Mouse (Mus musculus) B cell, adult 2 months (primary cell): ENCODE results near the gene Ly6g6c.

Experiments used
- DNase-seq, 2 experiments: peaks; one replicate each; pipeline ENCODE4 v3.0.0; 2022

Gene Ly6g6c

DNA sequence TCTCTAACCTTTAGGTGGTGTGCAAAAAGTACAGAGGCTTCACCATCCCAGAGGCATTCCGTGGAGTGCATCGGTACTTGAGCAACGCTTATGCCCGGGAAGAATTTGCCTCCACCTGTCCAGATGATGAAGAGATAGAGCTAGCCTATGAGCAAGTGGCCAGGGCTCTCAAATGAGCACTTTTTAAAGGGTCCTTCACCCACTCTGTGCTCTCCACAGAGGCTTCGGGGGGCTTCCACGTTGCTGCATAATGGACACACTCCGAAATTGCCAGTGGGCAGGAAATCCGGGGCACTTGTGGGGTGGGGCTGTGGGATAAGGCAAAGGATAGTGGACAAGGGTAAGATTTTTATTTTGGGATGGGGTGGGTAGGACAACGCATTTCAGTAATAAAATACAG is 6.9 kb upstream of the Ly6g6c start:
- DNase-seq, result no peak

DNA sequence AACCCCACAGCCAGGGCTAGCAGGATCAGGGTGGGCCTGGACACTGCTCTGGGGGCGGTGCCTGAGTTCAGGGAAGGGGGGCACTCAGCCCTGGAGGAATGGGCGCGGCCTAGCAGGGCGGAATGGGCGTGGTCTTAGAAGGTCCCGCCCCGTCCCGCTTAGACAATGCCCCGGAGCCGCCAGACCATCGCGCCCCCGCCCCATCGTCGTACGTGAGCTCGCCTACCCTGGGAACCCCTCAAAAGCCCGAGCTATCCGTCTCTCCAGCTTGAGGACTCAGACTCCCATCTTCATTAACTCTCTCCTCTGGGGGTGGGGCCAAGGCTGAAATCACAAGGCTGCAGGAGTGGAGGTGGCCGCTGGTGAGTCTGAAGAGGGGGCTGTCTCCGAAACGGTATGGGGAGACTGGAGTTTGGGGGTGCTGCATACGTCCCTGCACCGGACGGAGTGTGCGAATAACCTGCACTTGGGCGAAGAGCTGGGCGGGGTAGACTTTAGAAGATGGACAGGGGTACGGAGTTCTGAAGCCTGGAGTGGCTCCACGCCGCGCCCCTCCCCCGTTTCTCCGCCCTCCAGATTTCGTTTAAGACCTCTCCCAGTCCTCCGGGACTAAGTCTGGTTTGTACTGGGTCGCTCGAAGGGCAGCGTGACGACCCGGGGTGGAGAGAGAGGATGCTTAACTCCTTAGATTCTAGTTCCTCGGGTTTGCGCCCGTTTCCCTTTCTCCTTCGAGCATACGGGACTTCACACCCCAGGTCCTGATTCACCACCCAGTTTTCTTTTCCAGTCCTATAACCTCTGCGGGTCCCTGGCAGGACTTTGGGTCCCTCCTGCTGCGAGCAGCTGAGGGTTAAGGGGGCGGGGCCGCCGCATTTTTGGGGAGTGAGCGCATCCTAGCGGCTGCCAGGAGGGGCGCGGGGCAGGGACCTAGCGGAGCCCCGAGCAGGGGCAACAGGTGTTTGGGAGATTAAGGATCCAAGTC is 6.0 kb upstream of the Ly6g6c start, which contains the start of gene Ddah2:
TSS of gene Ddah2 (plus strand) at position 125 of the 982 bp plus-strand sequence.
- peak; percentile 94 for DNase-seq

- no peak for DNase-seq
Measured at GRCm38 (mm10) chr17:35060071-35060470, 5.1 kb upstream of the Ly6g6c start.

GRCm38 (mm10) chr17:35060737-35061297 is 4.4 kb upstream of the Ly6g6c start:
- no peak for DNase-seq

- no peak for DNase-seq
Measured at GRCm38 (mm10) chr17:35061299-35061698, 3.9 kb upstream of the Ly6g6c start.

GRCm38 (mm10) chr17:35063466-35063865 is 1.7 kb upstream of the Ly6g6c start:
- no peak for DNase-seq

GRCm38 (mm10) chr17:35064378-35064877 is 760 bp upstream of the Ly6g6c start:
- DNase-seq, result no peak

GRCm38 (mm10) chr17:35066084-35066483 is 896 bp downstream of the Ly6g6c start, which contains the start of gene Mpig6b:
Gene Mpig6b, minus strand, starts transcription at chr17:35066184.
- no peak for DNase-seq

DNA sequence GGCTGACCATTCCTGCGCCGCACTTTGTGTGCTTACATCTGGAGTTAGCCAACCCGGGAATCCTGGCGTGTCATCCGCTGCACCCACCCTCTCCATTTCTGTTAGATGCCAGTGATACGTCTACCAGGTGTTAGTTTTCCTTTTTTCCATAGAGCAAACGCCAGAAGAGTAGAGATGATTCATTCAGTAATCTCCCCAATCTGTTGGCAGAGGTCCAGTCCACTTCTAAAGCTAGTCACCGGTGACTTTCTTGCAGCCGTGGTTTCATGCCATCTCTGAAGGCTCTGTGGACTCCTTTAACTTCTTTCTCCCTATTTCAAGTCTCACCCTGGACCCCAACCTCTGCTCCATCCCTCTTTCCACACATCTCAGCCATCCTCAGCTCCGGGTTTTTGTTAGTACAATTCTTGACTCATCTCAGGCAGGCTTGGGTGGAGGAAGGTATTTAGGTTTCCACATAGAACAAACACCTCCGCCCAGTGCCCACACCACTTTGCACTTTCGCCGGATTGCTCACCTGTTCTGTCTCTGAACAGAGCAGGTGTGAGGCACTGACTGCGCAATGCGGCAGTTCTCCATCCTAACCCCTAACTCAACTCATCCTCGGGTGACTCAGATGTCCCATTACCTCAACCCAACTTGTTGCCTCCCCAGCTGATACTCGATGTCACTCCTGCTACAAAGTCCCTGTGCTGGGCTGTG is 3.2 kb downstream of the Ly6g6c start:
- DNase-seq, result no peak

- DNase-seq, result no peak
Measured at GRCm38 (mm10) chr17:35070556-35071229, 5.5 kb downstream of the Ly6g6c start.

DNA sequence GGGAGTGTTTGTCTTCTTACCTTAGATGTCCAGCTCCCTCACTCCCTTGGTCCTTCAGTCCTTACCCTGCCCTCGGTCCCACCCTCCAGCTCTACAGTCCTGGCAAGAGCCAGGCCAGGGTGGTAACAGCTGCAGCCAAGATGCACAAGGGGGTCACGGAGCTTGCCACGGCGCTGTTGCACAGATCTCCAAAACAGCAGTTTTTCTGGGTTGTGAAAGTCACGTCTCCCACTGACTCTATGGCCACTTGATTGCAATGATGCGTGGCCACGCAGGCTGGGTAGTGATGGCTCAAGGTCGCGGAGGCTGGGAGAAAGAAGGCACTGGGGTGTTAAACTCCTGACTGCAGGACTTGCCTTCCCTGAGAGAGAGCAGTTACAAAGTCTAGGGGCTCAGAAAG is 6.3 kb downstream of the Ly6g6c start:
- no peak for DNase-seq

GRCm38 (mm10) chr17:35074097-35074496 is 8.9 kb downstream of the Ly6g6c start:
- DNase-seq, result no peak

DNA sequence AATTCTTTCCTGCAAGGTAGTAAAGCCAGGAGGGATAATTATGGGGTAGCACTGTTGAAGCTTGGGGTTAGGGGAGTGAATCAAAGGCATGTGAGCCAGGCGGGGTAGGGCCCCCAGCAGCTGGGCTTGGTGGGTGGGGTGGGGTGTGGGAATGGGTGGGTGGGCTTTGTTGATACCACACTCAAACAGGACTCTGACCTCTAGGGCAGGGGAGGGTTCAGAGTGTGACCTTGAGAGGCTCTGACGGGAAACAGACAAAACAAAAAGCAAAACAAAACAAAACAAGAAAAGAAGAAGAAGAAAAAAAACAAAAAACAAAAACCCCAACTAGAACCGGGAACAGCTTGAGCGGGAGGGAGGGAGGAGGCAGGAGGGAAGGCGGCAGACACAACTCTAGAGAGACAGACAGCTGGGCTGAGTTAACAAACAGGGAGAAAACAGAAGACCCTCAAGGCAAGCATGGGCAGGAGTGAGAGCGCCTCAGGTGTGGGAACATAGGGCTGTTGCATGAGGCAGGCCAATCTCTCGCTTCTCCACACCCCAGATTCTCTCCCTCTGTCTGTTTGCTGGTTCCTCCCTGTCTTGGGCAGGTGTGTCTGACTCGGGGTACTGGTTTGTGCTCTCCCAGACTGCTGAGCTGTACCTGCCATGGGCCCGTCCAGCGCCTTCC is 11.5 kb downstream of the Ly6g6c start, which contains the start of gene Ly6g6e:
TSS of gene Ly6g6e (plus strand) at position 396 of the 670 bp plus-strand sequence.
- DNase-seq, result no peak

- no peak for DNase-seq
Measured at GRCm38 (mm10) chr17:35077285-35077684, 12.1 kb downstream of the Ly6g6c start.

DNA sequence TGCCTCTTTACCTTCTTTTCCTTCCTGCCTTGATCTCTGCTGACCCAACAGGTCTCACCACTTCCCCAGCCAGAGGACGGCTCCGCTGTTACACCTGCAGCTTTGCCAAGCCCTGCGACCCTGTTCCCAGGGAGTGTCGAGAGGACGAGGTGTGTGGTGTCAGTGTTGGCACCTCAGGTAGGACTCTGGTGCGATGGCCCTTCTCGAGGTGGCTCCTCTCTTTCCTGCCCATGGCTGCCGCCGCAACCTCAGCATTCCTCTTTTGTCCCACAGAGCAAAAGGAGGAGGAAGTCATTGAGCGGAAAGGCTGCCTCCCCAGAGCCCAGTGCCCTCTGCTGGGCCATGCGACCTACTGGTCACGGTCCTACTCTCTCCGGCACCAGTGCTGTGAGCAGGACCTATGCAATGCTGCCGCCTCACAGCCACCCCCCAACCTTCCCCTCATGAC is 12.6 kb downstream of the Ly6g6c start, which contains the start of gene Ly6g6d:
TSS of gene Ly6g6d (minus strand) at position 280 of the 448 bp plus-strand sequence.
- DNase-seq, result peak in 1 of 2 experiments; percentile 19

- DNase-seq, result no peak
Measured at GRCm38 (mm10) chr17:35079778-35080177, 14.6 kb downstream of the Ly6g6c start.

GRCm38 (mm10) chr17:35080248-35080647 is 15.1 kb downstream of the Ly6g6c start:
- no peak for DNase-seq

- no peak for DNase-seq
Measured at GRCm38 (mm10) chr17:35080710-35081109, 15.5 kb downstream of the Ly6g6c start.

- no peak for DNase-seq
Measured at GRCm38 (mm10) chr17:35082841-35083576, 17.8 kb downstream of the Ly6g6c start.

DNA sequence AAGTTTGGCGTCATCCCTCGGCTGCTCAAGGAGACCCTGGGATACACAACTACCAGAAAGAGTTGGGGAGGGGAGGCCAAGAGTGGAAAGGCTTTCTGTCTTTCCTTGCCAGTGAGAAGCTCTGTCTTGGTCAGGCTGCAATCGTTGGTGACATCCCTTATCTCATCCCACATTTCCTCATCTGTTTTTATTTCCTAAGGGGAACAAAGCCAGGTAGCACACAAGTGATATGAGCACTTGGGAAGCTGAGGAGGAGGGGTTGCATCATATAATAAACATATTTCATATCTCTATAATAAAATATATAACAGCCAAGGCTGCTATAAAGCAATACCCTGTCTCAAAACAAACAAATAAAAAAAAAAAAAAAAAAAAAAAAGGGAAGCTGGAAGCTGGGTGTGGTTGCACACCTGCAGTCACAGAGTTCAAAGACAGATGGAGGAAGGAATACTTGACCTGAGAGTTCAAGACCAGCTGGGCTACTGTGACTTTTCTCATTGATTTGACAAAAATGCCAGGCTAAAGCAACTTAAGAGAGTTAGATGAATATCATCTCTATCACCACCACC is 18.8 kb downstream of the Ly6g6c start:
- no peak for DNase-seq
